Mouse (Mus musculus) bone marrow macrophage, adult 2 months (primary cell): ENCODE measurements around the gene Ubr7. TPM values are rescaled to one million over a fixed set of nuclear protein-coding genes. Genes with fewer than 3 reads are reported as not detected.
A peak's percentile ranks its signal among the peaks of the same experiment; 100 is the strongest.

Experiments
- H3K27ac ChIP-seq: 2 replicates; pipeline ENCODE4 v1.5.1; 2012; ENCODE audit warnings: low read depth, low read length; ENCODE audit not compliant: insufficient read depth
- H3K4me1 ChIP-seq: 2 replicates; pipeline ENCODE4 v1.6.1; 2012; ENCODE audit warnings: low read length; ENCODE audit not compliant: control insufficient read depth, insufficient read depth
- H3K4me3 ChIP-seq: 2 replicates; pipeline ENCODE4 v1.5.1; 2012; ENCODE audit warnings: mild to moderate bottlenecking, low read length, moderate library complexity; ENCODE audit not compliant: insufficient read depth
- CTCF ChIP-seq: IDR thresholded peaks from 2 replicates; pipeline ENCODE4 v1.5.1; 2012; ENCODE audit warnings: low read depth, mild to moderate bottlenecking, low read length, moderate library complexity
- POLR2A ChIP-seq: IDR thresholded peaks from 2 replicates; pipeline ENCODE4 v1.6.1; 2012; ENCODE audit warnings: mild to moderate bottlenecking, low read depth, low read length, borderline replicate concordance
- polyA plus RNA-seq: library from polyadenylated mRNA; stranded (reverse); fragments of >200 nt; gene quantifications from 2 replicates; pipeline ENCODE4 v1.2.4, GENCODE M21; 2012; ENCODE audit not compliant: missing spikeins, insufficient read depth, insufficient read length

Gene Ubr7
- polyA plus RNA-seq, 1 experiment = 17.9 TPM

DNA sequence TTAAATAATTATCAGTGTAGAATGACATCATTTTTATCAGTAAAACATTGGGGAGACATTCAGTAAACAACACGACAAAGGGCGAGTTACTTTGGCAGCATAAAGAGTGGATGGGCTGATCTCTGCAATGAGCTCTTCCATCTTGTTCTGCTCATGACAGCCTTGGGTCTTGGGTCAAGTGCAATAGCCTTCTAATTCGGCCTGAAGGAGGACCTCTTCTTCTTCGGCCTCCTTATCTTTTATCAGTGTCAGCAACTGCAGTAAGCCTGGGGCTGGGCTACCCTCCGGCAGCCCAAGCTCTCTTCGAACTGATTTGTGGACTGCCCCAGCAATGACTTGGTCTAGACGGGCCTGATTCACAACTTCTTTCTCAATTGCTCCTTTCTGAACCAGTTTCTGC is 15.7 kb upstream of the Ubr7 start:
- Histone ChIP-seq H3K4me3 (no peak overlapping the region), H3K4me1 (peaks cover 17% of the 10 kb centered on the region)
- TF ChIP-seq CTCF (no peak), POLR2A (no peak)

DNA sequence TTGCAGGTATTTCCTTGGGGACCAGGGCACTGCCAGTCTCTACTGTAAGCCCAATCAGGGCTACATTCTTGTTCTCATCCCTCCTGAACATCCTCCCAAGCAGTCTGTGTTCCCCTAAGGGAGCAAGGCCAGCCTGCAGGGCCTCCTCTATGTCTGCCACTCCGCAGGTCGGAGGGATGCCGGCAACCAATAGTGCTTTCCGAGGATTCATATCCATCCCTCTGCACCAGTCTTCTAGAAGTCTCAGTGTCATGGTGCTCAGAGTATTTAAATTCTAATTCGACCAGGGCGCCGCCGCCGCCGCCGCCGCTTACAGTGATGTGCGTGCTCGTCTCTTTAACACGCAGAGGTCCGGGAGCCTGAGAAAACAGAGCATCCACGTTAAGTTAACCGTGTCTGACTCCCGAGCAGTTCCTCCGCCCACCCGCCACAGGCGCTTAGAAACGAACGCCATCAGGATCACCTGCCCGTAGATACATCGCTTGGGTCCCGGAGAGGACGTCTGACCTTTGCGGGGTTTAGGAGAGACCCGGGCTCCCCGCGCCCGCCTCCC is 14.7 kb upstream of the Ubr7 start:
- TF ChIP-seq CTCF = no peak
- TF ChIP-seq POLR2A = no peak

More for the DNA sequence above, 15.7 kb upstream of the Ubr7 start:
- no peak overlapping the region for H3K27ac ChIP-seq

DNA sequence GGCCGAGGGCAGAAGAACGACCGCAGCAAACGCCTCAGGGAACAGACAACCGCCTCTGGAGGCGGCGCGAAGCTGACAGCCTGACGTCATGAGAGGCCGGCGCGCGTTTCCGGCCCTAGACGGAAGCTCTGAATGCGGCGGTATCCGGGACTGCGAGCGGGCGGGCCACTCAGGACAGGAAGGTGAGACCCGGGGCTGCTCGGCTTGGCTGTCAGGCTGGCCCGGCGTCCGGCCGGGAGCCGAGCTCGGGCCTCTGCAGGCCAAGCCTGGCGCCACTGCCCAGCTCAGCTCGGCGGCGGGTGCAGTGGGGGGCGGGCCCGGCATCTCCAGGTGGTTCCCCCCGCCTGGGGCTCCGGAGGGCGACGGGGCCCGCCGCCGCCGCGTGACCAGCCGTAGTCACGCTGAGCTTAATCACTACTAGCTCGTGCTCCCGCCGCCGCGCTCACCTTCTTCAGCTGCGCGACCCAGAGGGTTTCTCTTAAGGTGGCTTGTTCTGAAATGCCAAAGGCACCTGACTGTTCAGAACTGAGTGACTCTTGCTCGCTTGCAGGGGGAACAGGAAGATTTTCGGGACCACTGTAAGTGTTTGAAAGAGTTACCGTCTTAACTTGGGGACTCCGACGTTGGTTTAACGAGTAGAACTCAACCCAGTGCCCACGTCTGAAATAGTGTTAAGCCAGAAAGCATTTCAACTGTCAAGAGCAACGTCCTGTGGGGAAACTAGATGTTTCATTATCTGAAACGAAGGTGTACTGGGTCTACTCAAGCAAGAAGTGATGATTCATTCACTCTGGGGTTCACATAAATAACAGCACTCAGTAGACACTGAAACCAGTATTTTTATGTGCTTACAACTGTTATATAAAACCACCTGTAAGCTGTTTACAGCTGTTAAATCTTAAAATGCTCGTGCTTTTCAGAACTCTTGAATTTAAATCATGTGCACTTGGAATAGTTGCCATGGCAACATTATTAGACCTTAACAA is 13.9 kb upstream of the Ubr7 start, which contains the start of the genes Moap1 and Tmem251:
TSS of gene Moap1 (minus strand) at position 73 of the 986 bp plus-strand sequence.
TSS of gene Tmem251 (plus strand) at position 174 of the 986 bp plus-strand sequence.
- H3K4me3 ChIP-seq = peak within 1 kb of the TSS; percentile 73
- peak within 1 kb of the TSS; percentile 79 for H3K27ac ChIP-seq
- no peak for TF ChIP-seq CTCF
- TF ChIP-seq POLR2A = no peak
- H3K4me1 ChIP-seq = peaks cover 31% of the 10 kb centered on the region

More for the DNA sequence above, 14.7 kb upstream of the Ubr7 start:
- H3K4me3 ChIP-seq = peak overlapping the region; percentile 73
- H3K27ac ChIP-seq = peak overlapping the region; percentile 45; the same call in 1 of the 2 replicates
- H3K4me1 ChIP-seq = peaks cover 25% of the 10 kb centered on the region

DNA sequence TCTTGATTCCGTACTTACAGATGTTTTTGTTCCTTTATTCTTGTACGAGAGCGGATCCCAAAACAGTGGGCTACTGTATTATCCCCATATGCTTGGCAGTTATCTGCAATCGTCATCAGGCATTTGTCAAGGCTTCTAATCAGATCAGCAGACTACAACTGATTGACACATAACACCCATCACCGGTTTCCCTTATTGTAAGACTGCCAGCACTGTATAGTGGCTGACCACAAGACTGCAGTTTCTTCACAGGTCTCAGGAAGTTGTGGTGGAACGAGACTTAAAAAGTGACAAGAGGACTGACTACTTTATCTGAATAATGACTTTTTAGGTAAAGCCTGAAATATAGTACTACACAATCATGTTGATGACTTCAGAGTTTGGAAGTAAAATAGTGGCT is 12.9 kb upstream of the Ubr7 start:
- Histone ChIP-seq H3K4me3 (peak overlapping the region; percentile 73), H3K27ac (peak overlapping the region; percentile 79), H3K4me1 (peaks cover 34% of the 10 kb centered on the region)
- TF ChIP-seq CTCF (no peak), POLR2A (no peak)

DNA sequence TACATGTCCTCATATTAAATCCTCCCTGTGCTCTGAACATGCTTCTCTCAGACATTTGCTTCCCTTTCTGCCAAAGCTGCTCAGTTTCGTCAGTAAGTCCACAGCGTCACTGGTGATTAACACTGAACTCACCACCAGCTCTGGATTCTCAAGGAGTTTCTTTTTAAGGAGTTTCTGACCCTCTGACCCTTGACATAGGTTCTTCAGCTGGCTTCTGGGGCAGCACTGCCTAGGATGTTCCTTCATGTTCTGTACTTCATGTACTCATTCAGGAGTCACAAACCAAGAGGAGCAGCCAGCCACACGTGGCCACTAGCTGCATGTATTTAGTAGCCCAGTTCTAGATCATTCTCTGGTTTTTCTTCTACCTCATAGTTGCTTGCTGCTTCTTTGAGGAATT is 9.5 kb upstream of the Ubr7 start:
- no peak for TF ChIP-seq CTCF
- TF ChIP-seq POLR2A = no peak
- Histone ChIP-seq H3K4me3 (no peak overlapping the region), H3K27ac (peak overlapping the region; percentile 87), H3K4me1 (peaks cover 30% of the 10 kb centered on the region)

DNA sequence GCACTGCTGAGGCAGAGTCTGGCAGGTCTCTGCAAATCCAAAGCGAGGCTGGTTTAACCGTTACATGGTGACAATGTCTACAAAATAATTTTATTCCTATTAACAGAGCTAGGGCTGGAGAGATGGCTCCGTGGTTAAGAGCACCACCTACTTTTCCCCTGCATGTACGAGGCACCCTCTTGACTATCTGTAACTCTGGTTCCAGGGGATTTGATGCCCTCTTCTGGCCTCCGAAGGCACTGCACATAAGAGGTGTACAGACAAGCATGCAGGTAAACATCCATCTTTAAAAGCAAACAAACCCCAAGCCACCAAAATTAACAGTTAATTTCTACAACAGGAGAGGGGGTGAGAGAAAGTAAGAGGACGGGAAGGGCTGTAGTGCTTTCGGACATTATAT is 1.5 kb upstream of the Ubr7 start:
- peaks cover 7% of the 10 kb centered on the region for H3K4me1 ChIP-seq
- no peak overlapping the region for H3K27ac ChIP-seq
- no peak for TF ChIP-seq POLR2A
- peak; percentile 8; the same call in 1 of the 2 replicates for TF ChIP-seq CTCF
- H3K4me3 ChIP-seq = peak overlapping the region; percentile 93

DNA sequence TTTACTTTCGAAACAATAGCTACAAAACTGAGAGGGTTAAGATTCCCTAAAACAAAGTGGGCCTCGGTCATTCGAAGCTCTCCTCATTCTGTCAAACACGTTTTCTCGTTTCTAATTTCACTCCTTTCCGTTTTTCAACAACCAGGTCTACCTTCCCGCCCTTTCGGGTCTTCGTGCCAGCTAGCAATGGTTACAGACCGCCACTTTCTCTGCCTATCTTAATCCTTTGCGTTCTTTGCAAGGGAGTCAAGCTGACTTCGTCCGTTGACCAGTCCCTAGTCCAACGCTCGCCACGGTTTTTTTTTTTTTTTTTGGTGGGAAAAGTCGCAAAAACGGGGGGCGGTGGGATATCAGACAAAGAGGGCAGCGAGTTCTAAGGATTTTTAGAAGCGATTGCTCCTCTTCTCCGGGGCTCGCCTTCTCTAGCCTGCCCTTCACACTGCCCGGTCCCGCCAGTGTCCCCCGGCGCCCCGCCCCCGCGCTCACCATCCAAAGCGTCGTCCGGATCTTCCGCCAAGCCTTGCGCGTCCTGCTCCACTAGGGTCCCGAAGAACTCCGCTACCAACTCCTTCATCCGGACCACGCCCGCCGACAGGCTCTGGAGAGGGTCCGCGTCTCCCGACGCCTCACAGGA is 595 bp upstream of the Ubr7 start:
- peak overlapping the region; percentile 73 for H3K27ac ChIP-seq
- peaks cover 7% of the 10 kb centered on the region for H3K4me1 ChIP-seq
- TF ChIP-seq POLR2A (0 out of 2 replicates have a peak, but pooled peaks have one; percentile 25), CTCF (no peak)
- H3K4me3 ChIP-seq = peak overlapping the region; percentile 93

DNA sequence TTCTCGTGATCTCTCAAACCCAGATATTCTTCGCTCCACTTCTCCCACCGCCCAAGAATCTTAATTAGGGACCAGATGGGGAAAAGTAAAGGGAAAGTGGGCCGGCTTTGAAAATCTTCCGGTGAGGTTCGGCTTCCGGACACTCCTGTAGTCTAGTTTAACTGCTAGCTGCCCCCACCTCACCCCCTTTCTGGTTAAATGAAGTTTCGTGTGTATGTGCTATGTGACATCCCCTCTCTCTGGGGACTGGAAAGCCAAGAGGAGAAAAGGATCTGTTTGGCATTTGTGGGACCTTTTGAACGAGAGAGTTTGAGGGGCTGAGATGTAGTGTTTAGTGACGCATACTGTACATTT is 613 bp downstream of the Ubr7 start, which contains the start of gene Gm20604:
TSS of gene Gm20604 (minus strand) at position 270 of the 354 bp plus-strand sequence.
- peak within 1 kb of the TSS; percentile 73 for H3K27ac ChIP-seq
- no peak for TF ChIP-seq CTCF
- TF ChIP-seq POLR2A = no peak
- peaks cover 7% of the 10 kb centered on the region for H3K4me1 ChIP-seq
- H3K4me3 ChIP-seq = peak within 1 kb of the TSS; percentile 93

DNA sequence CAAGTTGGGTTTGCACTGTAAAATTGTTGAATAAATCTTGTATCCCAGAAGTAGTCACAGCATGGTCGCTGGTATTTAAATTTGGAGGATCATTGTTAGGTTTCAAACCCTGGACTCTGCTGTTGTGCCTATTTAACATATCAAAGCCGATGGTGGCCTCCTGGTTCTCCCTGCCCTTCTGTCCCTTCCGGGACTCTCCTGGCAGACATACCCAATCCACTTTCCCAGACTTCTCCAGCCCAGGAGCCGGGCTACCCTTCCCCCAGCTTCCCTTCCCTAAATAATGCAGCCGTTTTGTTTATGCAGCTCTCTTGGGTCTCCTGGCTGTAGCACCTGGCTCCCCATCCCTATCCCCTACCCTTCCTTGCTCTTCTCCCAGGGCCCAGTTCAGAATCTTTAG is 1.2 kb downstream of the Ubr7 start:
- H3K27ac ChIP-seq = no peak overlapping the region
- TF ChIP-seq CTCF = no peak
- no peak for TF ChIP-seq POLR2A
- H3K4me1 ChIP-seq = peaks cover 7% of the 10 kb centered on the region
- H3K4me3 ChIP-seq = peak overlapping the region; percentile 90
